Mouse (Mus musculus) MEL (cell line): ENCODE results near the gene Utrn. TPM values are rescaled to one million over a fixed set of nuclear protein-coding genes. Genes with fewer than 3 reads are reported as not detected.

Source experiments
- DNase-seq: peaks from one replicate; pipeline ENCODE4 v3.0.0; 2011; ENCODE audit warnings: low read depth, low spot score
- H3K27ac ChIP-seq: 2 replicates; pipeline ENCODE4 v1.5.1; 2012; ENCODE audit warnings: low read depth, mild to moderate bottlenecking, control low read depth, low read length, moderate library complexity; ENCODE audit not compliant: control insufficient read depth
- H3K27me3 ChIP-seq, 2 experiments: fragments of 150-350 bp in 1 of 2; sonication (generic) in 1 of 2; 2 replicates each; pipeline ENCODE4 v1.6.1; 2012; ENCODE audit warnings: low read length in 2 of 2, mild to moderate bottlenecking in 2 of 2, improper control_type of control experiment in 1 of 2, moderate library complexity in 1 of 2; ENCODE audit not compliant: insufficient read depth in 2 of 2, control insufficient read depth in 1 of 2
- H3K36me3 ChIP-seq, 2 experiments: 2 replicates each; pipeline ENCODE4 v1.6.1; 2012 to 2014; ENCODE audit warnings: low read length in 2 of 2, improper control_type of control experiment in 1 of 2, inconsistent platforms in 1 of 2, mild to moderate bottlenecking in 1 of 2; ENCODE audit not compliant: insufficient read depth in 2 of 2, control insufficient read depth in 1 of 2
- H3K4me1 ChIP-seq, 2 experiments: fragments of 150-350 bp in 1 of 2; sonication (generic) in 1 of 2; 2 replicates each; pipeline ENCODE4 v1.6.1; 2012; ENCODE audit warnings: low read length in 2 of 2, improper control_type of control experiment in 1 of 2, mild to moderate bottlenecking in 1 of 2; ENCODE audit not compliant: insufficient read depth in 2 of 2, control insufficient read depth in 1 of 2
- H3K4me3 ChIP-seq, 2 experiments: fragments of 150-350 bp in 1 of 2; sonication (generic) in 1 of 2; 2 replicates each; pipeline ENCODE4 v1.5.1; 2012; ENCODE audit warnings: low read depth in 2 of 2, low read length in 2 of 2, mild to moderate bottlenecking in 2 of 2, moderate library complexity in 2 of 2, control low read depth in 1 of 2, improper control_type of control experiment in 1 of 2; ENCODE audit not compliant: control insufficient read depth in 1 of 2, insufficient read depth in 1 of 2
- H3K79me2 ChIP-seq: 2 replicates; pipeline ENCODE4 v1.6.1; 2012; ENCODE audit warnings: mild to moderate bottlenecking, low read length, moderate library complexity; ENCODE audit not compliant: control insufficient read depth, poor library complexity, insufficient read depth
- H3K9ac ChIP-seq: 2 replicates; pipeline ENCODE4 v1.6.1; 2012; ENCODE audit warnings: low read depth, mild to moderate bottlenecking, control low read depth, low read length, moderate library complexity; ENCODE audit not compliant: control insufficient read depth, poor library complexity, severe bottlenecking
- H3K9me3 ChIP-seq: fragments of 150-350 bp; sonication (generic); replicated peaks from 2 replicates; pipeline ENCODE4 v1.6.1; 2012; ENCODE audit warnings: mild to moderate bottlenecking, low read length, improper control_type of control experiment, moderate library complexity; ENCODE audit not compliant: insufficient read depth
- BHLHE40 ChIP-seq: IDR thresholded peaks from 2 replicates; pipeline ENCODE4 v1.6.1; 2012; ENCODE audit warnings: low read depth, mild to moderate bottlenecking, inconsistent platforms, low read length, improper control_type of control experiment, borderline replicate concordance
- CHD1 ChIP-seq: IDR thresholded peaks from 2 replicates; pipeline ENCODE4 v1.6.1; 2012; ENCODE audit warnings: low read depth, mild to moderate bottlenecking, inconsistent platforms, low read length, improper control_type of control experiment
- CHD2 ChIP-seq: IDR thresholded peaks from 2 replicates; pipeline ENCODE4 v1.6.1; 2011; ENCODE audit warnings: low read length, improper control_type of control experiment
- E2F4 ChIP-seq: IDR thresholded peaks from 2 replicates; pipeline ENCODE4 v1.6.1; 2011; ENCODE audit warnings: low read depth, low read length, improper control_type of control experiment, borderline replicate concordance
- ELF1 ChIP-seq: IDR thresholded peaks from 2 replicates; pipeline ENCODE4 v1.6.1; 2014; ENCODE audit warnings: low read depth, mild to moderate bottlenecking, inconsistent platforms, low read length, improper control_type of control experiment, moderate library complexity
- GABPA ChIP-seq: IDR thresholded peaks from 2 replicates; pipeline ENCODE4 v1.6.1; 2012; ENCODE audit warnings: low read depth, mild to moderate bottlenecking, inconsistent platforms, low read length, improper control_type of control experiment, moderate library complexity
- GATA1 ChIP-seq: IDR thresholded peaks from 2 replicates; pipeline ENCODE4 v1.6.1; 2011; ENCODE audit warnings: low read depth, low read length, improper control_type of control experiment
- MAFK ChIP-seq: IDR thresholded peaks from 2 replicates; pipeline ENCODE4 v1.6.1; 2011; ENCODE audit warnings: low read depth, mild to moderate bottlenecking, low read length, improper control_type of control experiment, borderline replicate concordance
- MAZ ChIP-seq: IDR thresholded peaks from 2 replicates; pipeline ENCODE4 v1.6.1; 2012; ENCODE audit warnings: low read depth, mild to moderate bottlenecking, inconsistent platforms, low read length, improper control_type of control experiment
- MYB ChIP-seq: IDR thresholded peaks from 2 replicates; pipeline ENCODE4 v1.6.1; 2011; ENCODE audit warnings: mild to moderate bottlenecking, low read depth, low read length, improper control_type of control experiment
- MYC ChIP-seq: IDR thresholded peaks from 2 replicates; pipeline ENCODE4 v1.6.1; 2011; ENCODE audit warnings: low read depth, mild to moderate bottlenecking, low read length, improper control_type of control experiment, moderate library complexity
- NRF1 ChIP-seq: IDR thresholded peaks from 2 replicates; pipeline ENCODE4 v1.6.1; 2014; ENCODE audit warnings: low read depth, mild to moderate bottlenecking, inconsistent platforms, low read length, improper control_type of control experiment, moderate library complexity; ENCODE audit not compliant: poor library complexity, insufficient read depth, severe bottlenecking
- POLR2A ChIP-seq, 2 experiments: IDR thresholded peaks; 2 replicates each; pipeline ENCODE4 v1.6.1; 2011 to 2012; ENCODE audit warnings: low read length in 2 of 2, mild to moderate bottlenecking in 2 of 2, control low read depth in 1 of 2, improper control_type of control experiment in 1 of 2, low read depth in 1 of 2, moderate library complexity in 1 of 2; ENCODE audit not compliant: control insufficient read depth in 1 of 2, insufficient read depth in 1 of 2, poor library complexity in 1 of 2
- RAD21 ChIP-seq: IDR thresholded peaks from 2 replicates; pipeline ENCODE4 v1.6.1; 2011; ENCODE audit warnings: mild to moderate bottlenecking, low read depth, low read length, improper control_type of control experiment
- SIN3A ChIP-seq: IDR thresholded peaks from 2 replicates; pipeline ENCODE4 v1.6.1; 2012; ENCODE audit warnings: low read length, improper control_type of control experiment, inconsistent platforms
- SMC3 ChIP-seq: IDR thresholded peaks from 2 replicates; pipeline ENCODE4 v1.6.1; 2011; ENCODE audit warnings: low read depth, low read length, improper control_type of control experiment
- ZC3H11A ChIP-seq: IDR thresholded peaks from 2 replicates; pipeline ENCODE4 v1.6.1; 2012; ENCODE audit warnings: low read depth, mild to moderate bottlenecking, inconsistent platforms, low read length, improper control_type of control experiment
- ZMIZ1 ChIP-seq: IDR thresholded peaks from 2 replicates; pipeline ENCODE4 v1.6.1; 2012; ENCODE audit warnings: low read depth, mild to moderate bottlenecking, inconsistent platforms, low read length, improper control_type of control experiment, moderate library complexity
- polyA plus RNA-seq, 2 experiments: library from polyadenylated mRNA; stranded (reverse) in 1 of 2; unstranded in 1 of 2; fragments of >175 nt in 1 of 2; fragments of >200 nt in 1 of 2; gene quantifications; 2 replicates each; pipeline versions ENCODE4 v1.2.1 to v1.2.4; 2012; ENCODE audit warnings: low replicate concordance in 2 of 2, low read depth in 1 of 2; ENCODE audit not compliant: insufficient read length in 2 of 2, insufficient read depth in 1 of 2, missing spikeins in 1 of 2
- total RNA-seq: library from RNA; depleted of rRNA; stranded (reverse); fragments of 300-350 nt; gene quantifications from 2 replicates; pipeline ENCODE4 v1.2.3, GENCODE M21; 2012

Utrn gene
- total and polyA plus RNA-seq, 3 experiments = 2.3 to 4.3 TPM; not detected in 1

DNA sequence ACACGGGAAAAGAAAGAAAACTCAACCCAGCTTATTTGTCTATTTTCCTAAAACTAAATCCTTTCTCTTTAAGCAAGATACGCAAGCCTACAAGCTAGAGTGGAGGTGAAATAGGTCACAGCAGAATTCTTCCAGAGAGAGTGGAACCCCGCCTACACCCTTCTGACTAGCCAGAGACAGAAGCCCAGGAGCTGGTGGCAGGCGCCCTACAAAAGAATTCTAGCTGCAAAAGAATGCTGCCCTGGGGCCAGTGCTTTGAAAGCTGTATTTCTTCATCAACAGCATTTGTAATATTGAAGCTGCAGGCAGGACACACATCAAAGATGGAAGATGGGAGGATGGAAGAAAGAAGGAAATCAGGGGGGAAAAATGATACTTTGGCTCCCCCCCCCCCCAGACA is 12.7 kb upstream of the Utrn start:
- no peaks in the 10 kb centered on the region; a peak in 1 of 4 replicates for H3K27me3 ChIP-seq
- no peaks in the 10 kb centered on the region for H3K9me3 ChIP-seq
- H3K27ac ChIP-seq = no peak overlapping the region
- no peaks in the 10 kb centered on the region for H3K79me2 ChIP-seq
- no peak for DNase-seq
- H3K4me1 ChIP-seq = peaks cover 0 to 5% of the 10 kb centered on the region in 2 experiments; a peak in 2 of 4 replicates
- no peak for TF ChIP-seq NRF1
- TF ChIP-seq E2F4 = no peak
- no peak for TF ChIP-seq CHD1
- no peak for TF ChIP-seq MYB
- no peak for TF ChIP-seq ZC3H11A
- no peak for TF ChIP-seq SMC3
- TF ChIP-seq MAZ = no peak
- no peak for TF ChIP-seq MYC
- no peak for TF ChIP-seq POLR2A (IDR thresholded peaks at IDR 0.05; ENCODE audit: control insufficient read depth in 1 of 2, insufficient read depth in 1 of 2, low read depth in 1 of 2, low read length in 2 of 2, poor library complexity in 1 of 2)
- TF ChIP-seq GATA1 = no peak
- TF ChIP-seq RAD21 = no peak
- TF ChIP-seq GABPA = no peak
- TF ChIP-seq ELF1 = no peak
- TF ChIP-seq BHLHE40 = no peak
- TF ChIP-seq CHD2 = no peak
- TF ChIP-seq ZMIZ1 = no peak
- no peak for TF ChIP-seq MAFK
- no peak overlapping the region for H3K4me3 ChIP-seq
- H3K9ac ChIP-seq = no peak overlapping the region
- peaks cover 0 to 3% of the 10 kb centered on the region in 2 experiments; a peak in 1 of 4 replicates for H3K36me3 ChIP-seq

- Histone ChIP-seq H3K36me3 (peaks cover 0 to under 1% of the 10 kb centered on the region in 2 experiments; a peak in 1 of 4 replicates), H3K27me3 (no peaks in the 10 kb centered on the region), H3K27ac (no peak overlapping the region), H3K4me1 (peaks cover 0 to 5% of the 10 kb centered on the region in 2 experiments; a peak in 1 of 4 replicates), H3K79me2 (no peaks in the 10 kb centered on the region), H3K9ac (no peak overlapping the region), H3K9me3 (no peaks in the 10 kb centered on the region), H3K4me3 (no peak overlapping the region)
- DNase-seq = no peak
- TF ChIP-seq SIN3A = no peak
- no peak for TF ChIP-seq E2F4
Measured at GRCm38 (mm10) chr10:12879313-12879695, 10.1 kb upstream of the Utrn start.
